Mouse (Mus musculus) erythroblast, embryonic 14.5 days (primary cell): ENCODE measurements at regions not wholly inside any gene's neighbourhood (a gene's known extent, or its start where the extent isn't known, plus 50 kb on each side); places are given as distances from the start of the nearest gene placed in this dataset.

Source experiments
- GATA1 ChIP-seq: IDR thresholded peaks from 2 replicates; pipeline ENCODE4 v1.6.1; 2012; ENCODE audit warnings: low read length, inconsistent platforms, mixed read lengths
- TAL1 ChIP-seq: IDR thresholded peaks from 3 replicates; pipeline ENCODE4 v1.6.1; 2012; ENCODE audit warnings: low read length, inconsistent platforms, mixed read lengths

DNA sequence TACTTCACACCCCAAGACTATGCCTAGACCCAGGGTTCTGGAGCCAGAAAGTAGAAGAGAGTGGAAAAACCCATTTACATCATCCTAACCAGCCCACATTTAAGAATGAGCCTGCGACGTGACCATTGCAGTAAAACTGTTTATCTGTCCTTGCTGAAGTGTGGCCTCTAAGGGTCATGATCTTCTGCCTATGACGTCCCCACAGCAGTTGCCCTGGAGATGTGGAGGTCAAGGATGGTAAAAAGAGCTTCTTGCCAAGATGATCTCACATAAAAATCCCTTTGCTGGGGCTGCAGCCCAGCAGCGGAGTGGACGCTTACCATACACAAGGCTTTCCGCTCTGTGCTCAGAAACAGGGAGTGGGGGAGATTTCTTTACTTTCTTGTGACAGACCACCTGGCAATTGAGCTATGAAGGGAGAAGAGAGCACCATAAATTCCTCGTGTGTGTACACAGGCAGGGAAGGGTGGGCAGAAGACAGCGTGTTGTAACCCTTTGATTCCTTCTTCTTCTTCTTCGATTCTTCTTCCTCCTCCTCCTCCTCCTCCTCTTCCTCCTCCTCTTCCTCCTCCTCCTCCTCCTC is 149.3 kb downstream of the Zfp36l1 start:
- TF ChIP-seq GATA1 (no peak), TAL1 (no peak)
